Mouse (Mus musculus): Measurements from ENCODE around the gene Klf2. TPM values are rescaled to one million over a fixed set of nuclear protein-coding genes. Genes with fewer than 3 reads are reported as not detected.
A peak's percentile ranks its signal among the peaks of the same experiment; 100 is the strongest.

Klf2 gene
- polyA plus RNA-seq, 1 experiment from 2014 or later, result 3.6 TPM

DNA sequence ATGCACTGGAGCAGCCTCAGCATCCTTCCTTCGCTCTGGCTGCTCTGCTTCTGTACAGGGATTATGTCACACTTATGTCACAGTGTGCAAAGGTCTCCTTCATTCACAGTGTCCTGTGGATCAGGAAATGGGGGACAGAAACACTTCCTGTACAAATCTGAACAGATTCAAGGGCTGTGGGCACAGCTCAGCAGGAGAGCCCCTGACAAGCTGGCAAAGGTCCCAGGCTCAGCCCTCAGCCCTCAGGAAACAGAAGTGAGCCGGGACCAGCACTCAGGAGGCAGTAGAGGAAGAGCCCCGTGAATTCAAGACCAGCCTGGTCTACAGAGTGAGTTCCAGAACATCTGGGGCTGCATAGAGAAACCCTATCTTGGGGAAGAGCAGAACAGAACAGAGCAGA, 37.2 kb upstream of the Klf2 start:
- H3K9ac ChIP-seq (ENCODE audit: low read depth, low read length), result no peak overlapping the region
- no peaks in the 10 kb centered on the region for H3K4me1 ChIP-seq (ENCODE audit: control insufficient read depth, insufficient read depth, low read length)
- no peak overlapping the region for H3K4me3 ChIP-seq (ENCODE audit: low read length)
- H3K27me3 ChIP-seq (replicated peaks; ENCODE audit: control insufficient read depth, insufficient read depth, low read length), result no peaks in the 10 kb centered on the region
- no peak overlapping the region for H3K27ac ChIP-seq (ENCODE audit: low read length)
- H3K9me3 ChIP-seq (ENCODE audit: control insufficient read depth, low read length), result no peaks in the 10 kb centered on the region
- no peaks in the 10 kb centered on the region for H3K36me3 ChIP-seq (ENCODE audit: control insufficient read depth, insufficient read depth, low read length)
- no peak overlapping the region for H3K4me2 ChIP-seq (ENCODE audit: low read depth, low read length)
- peak; percentile 40; the same call in 1 of the 2 replicates for ATAC-seq
- WGBS, result 30% methylated on average over 3 of the region's 3 CpGs

DNA sequence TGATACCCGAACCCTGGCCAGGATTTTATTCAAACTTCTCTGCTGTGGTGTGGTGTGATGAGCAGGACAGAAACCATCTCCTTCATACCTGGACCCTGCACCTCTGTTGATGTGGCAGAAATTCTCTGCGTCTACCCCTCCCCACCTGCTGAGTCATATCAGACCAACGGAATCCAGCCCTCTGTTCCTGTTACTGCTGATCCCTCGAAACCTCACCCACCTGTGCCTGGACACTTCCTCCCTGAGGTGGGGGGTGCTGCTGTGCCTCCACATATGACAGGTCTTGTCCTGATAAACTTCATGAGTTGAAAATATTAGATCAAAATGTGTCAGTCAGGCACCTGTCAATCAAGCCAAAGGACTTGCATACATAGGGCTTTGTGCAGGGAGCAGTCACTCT, 33.5 kb upstream of the Klf2 start:
- Histone ChIP-seq H3K4me3 (ENCODE audit: low read length) (no peak overlapping the region), H3K9ac (ENCODE audit: low read depth, low read length) (no peak overlapping the region), H3K36me3 (ENCODE audit: control insufficient read depth, insufficient read depth, low read length) (no peaks in the 10 kb centered on the region), H3K4me2 (ENCODE audit: low read depth, low read length) (no peak overlapping the region), H3K4me1 (ENCODE audit: control insufficient read depth, insufficient read depth, low read length) (no peaks in the 10 kb centered on the region), H3K27me3 (replicated peaks; ENCODE audit: control insufficient read depth, insufficient read depth, low read length) (no peaks in the 10 kb centered on the region), H3K27ac (ENCODE audit: low read length) (no peak overlapping the region), H3K9me3 (ENCODE audit: control insufficient read depth, low read length) (no peaks in the 10 kb centered on the region)
- 60% methylated on average over 4 of the region's 4 CpGs for WGBS
- no peak for ATAC-seq

DNA sequence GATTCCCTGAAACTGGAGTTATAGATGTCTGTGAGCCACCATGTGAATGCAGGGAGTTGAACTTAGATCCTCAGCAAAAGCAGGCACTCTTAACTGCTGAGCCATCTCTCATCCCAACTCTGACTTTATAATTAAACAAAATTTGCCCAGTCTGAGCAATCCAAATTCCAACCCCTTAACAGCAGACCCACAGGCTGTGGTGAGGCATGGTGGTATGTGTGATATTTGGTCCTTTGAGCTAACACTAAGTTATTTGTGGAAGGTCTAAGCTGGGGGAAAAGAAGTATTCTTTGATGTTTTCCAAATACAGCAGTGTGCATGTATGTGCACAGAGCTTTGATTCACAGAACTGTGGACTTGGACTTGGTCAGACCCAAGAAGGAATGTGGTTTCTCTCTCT, 29.8 kb upstream of the Klf2 start:
- Histone ChIP-seq H3K9ac (ENCODE audit: low read depth, low read length) (no peak overlapping the region), H3K4me3 (ENCODE audit: low read length) (no peak overlapping the region), H3K4me1 (ENCODE audit: control insufficient read depth, insufficient read depth, low read length) (no peaks in the 10 kb centered on the region), H3K36me3 (ENCODE audit: control insufficient read depth, insufficient read depth, low read length) (no peaks in the 10 kb centered on the region), H3K4me2 (ENCODE audit: low read depth, low read length) (no peak overlapping the region), H3K27ac (ENCODE audit: low read length) (no peak overlapping the region), H3K27me3 (replicated peaks; ENCODE audit: control insufficient read depth, insufficient read depth, low read length) (no peaks in the 10 kb centered on the region), H3K9me3 (ENCODE audit: control insufficient read depth, low read length) (no peaks in the 10 kb centered on the region)
- ATAC-seq, result no peak

DNA sequence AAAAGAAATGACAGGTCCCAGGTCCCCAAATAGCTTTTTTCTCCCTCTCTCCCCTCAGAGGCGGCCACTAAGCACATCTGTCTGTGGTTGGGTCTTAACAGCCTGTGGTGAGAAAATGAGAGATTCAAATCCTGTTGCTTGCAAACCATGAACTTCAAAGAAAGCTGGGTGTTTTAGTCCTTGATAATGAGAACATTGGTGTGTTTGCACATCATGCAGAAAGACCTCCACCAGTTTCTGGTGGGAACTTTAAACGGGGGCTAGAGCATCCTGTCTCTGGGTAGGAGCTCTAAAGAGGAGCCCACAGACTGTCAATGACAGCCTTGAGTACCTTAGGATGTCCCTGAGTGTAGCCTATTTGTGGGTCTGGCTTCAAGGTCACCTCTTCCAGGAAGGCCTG, 27.7 kb upstream of the Klf2 start:
- Histone ChIP-seq H3K36me3 (ENCODE audit: control insufficient read depth, insufficient read depth, low read length) (no peaks in the 10 kb centered on the region), H3K4me1 (ENCODE audit: control insufficient read depth, insufficient read depth, low read length) (0 out of 2 replicates have a peak, but pooled peaks cover 3% of the 10 kb centered on the region), H3K27ac (ENCODE audit: low read length) (no peak overlapping the region), H3K4me2 (ENCODE audit: low read depth, low read length) (no peak overlapping the region), H3K27me3 (replicated peaks; ENCODE audit: control insufficient read depth, insufficient read depth, low read length) (no peaks in the 10 kb centered on the region), H3K4me3 (ENCODE audit: low read length) (no peak overlapping the region), H3K9ac (ENCODE audit: low read depth, low read length) (no peak overlapping the region), H3K9me3 (ENCODE audit: control insufficient read depth, low read length) (no peaks in the 10 kb centered on the region)
- 77% methylated on average over 2 of the region's 2 CpGs for whole genome bisulfite sequencing
- ATAC-seq, result no peak

DNA sequence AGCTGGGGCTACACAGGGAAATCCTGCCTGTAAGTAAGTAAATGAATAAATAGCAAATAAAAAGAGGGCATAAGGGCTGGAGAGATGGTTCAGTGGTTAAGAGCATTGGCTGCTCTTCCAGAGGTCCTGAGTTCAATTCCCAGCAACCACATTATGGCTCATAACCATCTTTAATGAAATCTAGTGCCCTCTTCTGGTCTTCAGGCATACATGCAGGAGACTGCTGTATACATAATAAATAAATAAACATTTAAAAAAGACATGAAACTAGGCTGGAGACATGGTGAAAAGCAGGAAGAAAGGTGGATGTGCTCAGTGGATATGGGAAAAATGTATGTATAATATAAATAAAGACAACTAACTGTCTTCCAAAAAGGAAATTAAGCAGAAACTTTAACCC, 25.5 kb upstream of the Klf2 start:
- Histone ChIP-seq H3K4me2 (ENCODE audit: low read depth, low read length) (no peak overlapping the region), H3K4me3 (ENCODE audit: low read length) (no peak overlapping the region), H3K4me1 (ENCODE audit: control insufficient read depth, insufficient read depth, low read length) (0 out of 2 replicates have a peak, but pooled peaks cover 3% of the 10 kb centered on the region), H3K9ac (ENCODE audit: low read depth, low read length) (no peak overlapping the region), H3K9me3 (ENCODE audit: control insufficient read depth, low read length) (no peaks in the 10 kb centered on the region), H3K27me3 (replicated peaks; ENCODE audit: control insufficient read depth, insufficient read depth, low read length) (no peaks in the 10 kb centered on the region), H3K27ac (ENCODE audit: low read length) (no peak overlapping the region), H3K36me3 (ENCODE audit: control insufficient read depth, insufficient read depth, low read length) (no peaks in the 10 kb centered on the region)
- no peak for ATAC-seq

DNA sequence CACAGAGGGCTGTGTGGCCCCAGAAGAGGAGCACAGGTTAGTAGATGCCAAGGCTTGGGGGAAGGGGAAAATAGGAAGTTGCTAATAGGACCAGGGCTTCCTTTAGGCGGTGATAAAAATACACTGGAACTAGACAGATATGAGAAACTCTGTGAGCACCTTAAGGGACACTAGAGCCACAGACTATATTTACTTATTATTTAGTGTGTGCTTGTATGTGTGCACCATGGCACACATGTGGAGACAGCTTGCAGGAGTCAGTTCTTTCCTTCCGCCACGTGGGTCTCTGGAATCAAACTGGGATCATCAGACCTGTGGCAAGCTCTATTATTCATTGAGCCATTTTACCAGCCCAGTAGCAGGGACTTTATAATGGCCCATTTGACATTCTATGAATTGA, 23.7 kb upstream of the Klf2 start:
- Histone ChIP-seq H3K9me3 (ENCODE audit: control insufficient read depth, low read length) (no peaks in the 10 kb centered on the region), H3K4me2 (ENCODE audit: low read depth, low read length) (no peak overlapping the region), H3K4me1 (ENCODE audit: control insufficient read depth, insufficient read depth, low read length) (0 out of 2 replicates have a peak, but pooled peaks cover 3% of the 10 kb centered on the region), H3K9ac (ENCODE audit: low read depth, low read length) (no peak overlapping the region), H3K27me3 (replicated peaks; ENCODE audit: control insufficient read depth, insufficient read depth, low read length) (no peaks in the 10 kb centered on the region), H3K4me3 (ENCODE audit: low read length) (no peak overlapping the region), H3K36me3 (ENCODE audit: control insufficient read depth, insufficient read depth, low read length) (no peaks in the 10 kb centered on the region), H3K27ac (ENCODE audit: low read length) (peak overlapping the region; percentile 58)
- no peak for ATAC-seq
- 65% methylated on average over 3 of the region's 3 CpGs for WGBS

DNA sequence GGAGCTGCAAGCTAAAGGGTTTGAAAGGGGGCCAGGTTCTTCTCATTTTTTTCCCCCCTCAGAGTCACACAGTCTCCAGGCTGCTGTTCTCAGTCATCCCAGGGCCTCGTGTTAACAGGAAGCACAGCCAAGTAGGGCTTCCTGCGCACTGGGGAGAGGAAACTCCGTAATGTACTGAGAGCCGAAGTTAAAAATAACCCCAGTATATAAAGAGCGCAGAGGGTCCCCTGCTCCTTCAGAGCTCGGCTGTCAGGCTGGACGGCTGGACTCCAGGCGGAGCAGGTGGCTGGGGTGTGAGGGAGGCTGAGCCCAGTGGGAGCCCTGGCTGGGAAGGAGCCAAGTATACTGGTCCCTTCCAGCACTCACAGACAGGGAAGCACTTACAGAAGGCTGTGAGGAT, 23.2 kb upstream of the Klf2 start:
- H3K27me3 ChIP-seq (replicated peaks; ENCODE audit: control insufficient read depth, insufficient read depth, low read length), result no peaks in the 10 kb centered on the region

DNA sequence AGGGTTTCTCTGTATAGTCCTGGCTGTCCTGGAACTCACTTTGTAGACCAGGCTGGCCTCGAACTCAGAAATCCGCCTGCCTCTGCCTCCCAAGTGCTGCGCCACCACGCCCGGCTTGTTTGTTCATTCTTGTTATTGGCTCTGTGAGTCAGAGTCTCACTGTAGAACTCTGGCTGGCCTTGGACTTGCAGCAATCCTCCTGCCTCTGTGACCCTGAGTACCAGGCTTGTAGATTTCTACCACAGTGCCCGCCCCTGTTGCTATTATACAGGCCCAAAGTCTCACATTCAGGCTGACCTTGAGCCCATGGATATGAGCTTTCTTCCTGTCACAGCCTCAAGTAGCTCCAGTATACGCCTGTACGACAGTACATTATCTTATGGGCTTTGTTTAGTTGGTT, 22.3 kb upstream of the Klf2 start:
- Histone ChIP-seq H3K9me3 (ENCODE audit: control insufficient read depth, low read length) (no peaks in the 10 kb centered on the region), H3K4me3 (ENCODE audit: low read length) (no peak overlapping the region), H3K9ac (ENCODE audit: low read depth, low read length) (no peak overlapping the region), H3K4me1 (ENCODE audit: control insufficient read depth, insufficient read depth, low read length) (0 out of 2 replicates have a peak, but pooled peaks cover 3% of the 10 kb centered on the region), H3K36me3 (ENCODE audit: control insufficient read depth, insufficient read depth, low read length) (no peaks in the 10 kb centered on the region), H3K27ac (ENCODE audit: low read length) (no peak overlapping the region), H3K27me3 (replicated peaks; ENCODE audit: control insufficient read depth, insufficient read depth, low read length) (no peaks in the 10 kb centered on the region), H3K4me2 (ENCODE audit: low read depth, low read length) (no peak overlapping the region)
- WGBS, result 94% methylated on average over 8 of the region's 8 CpGs
- no peak for ATAC-seq

More for the DNA sequence above, 23.2 kb upstream of the Klf2 start:
- peak overlapping the region; percentile 58 for H3K27ac ChIP-seq (ENCODE audit: low read length)
- 0 out of 2 replicates have a peak, but pooled peaks cover 3% of the 10 kb centered on the region for H3K4me1 ChIP-seq (ENCODE audit: control insufficient read depth, insufficient read depth, low read length)
- H3K9ac ChIP-seq (ENCODE audit: low read depth, low read length), result no peak overlapping the region
- H3K9me3 ChIP-seq (ENCODE audit: control insufficient read depth, low read length), result no peaks in the 10 kb centered on the region
- H3K4me3 ChIP-seq (ENCODE audit: low read length), result no peak overlapping the region
- ATAC-seq, result peak; percentile 95
- no peaks in the 10 kb centered on the region for H3K36me3 ChIP-seq (ENCODE audit: control insufficient read depth, insufficient read depth, low read length)
- 24% methylated on average over 8 of the region's 8 CpGs for WGBS
- H3K4me2 ChIP-seq (ENCODE audit: low read depth, low read length), result no peak overlapping the region

DNA sequence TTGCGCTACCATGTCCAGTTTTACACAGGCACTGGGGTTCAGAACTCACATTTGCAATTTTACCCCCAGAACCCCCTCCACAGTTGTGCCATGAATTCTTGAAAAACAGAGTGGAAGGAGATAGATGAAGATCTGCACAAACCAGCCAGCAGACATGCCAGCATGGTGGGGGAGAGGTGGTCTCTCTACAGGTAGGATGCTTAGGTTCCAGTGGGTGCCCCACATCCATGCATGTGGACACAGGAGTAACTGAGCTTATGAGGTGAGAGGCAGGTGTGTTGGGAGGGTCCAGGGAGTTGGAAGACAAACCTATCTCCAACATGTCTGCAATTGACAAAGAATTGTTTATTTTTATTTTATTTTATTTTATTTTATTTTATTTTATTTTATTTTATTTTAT, 19.9 kb upstream of the Klf2 start:
- ATAC-seq, result no peak
- no peak overlapping the region for H3K27ac ChIP-seq (ENCODE audit: low read length)
- no peaks in the 10 kb centered on the region for H3K9me3 ChIP-seq (ENCODE audit: control insufficient read depth, low read length)
- H3K4me3 ChIP-seq (ENCODE audit: low read length), result no peak overlapping the region
- no peak overlapping the region for H3K4me2 ChIP-seq (ENCODE audit: low read depth, low read length)
- H3K4me1 ChIP-seq (ENCODE audit: control insufficient read depth, insufficient read depth, low read length), result 0 out of 2 replicates have a peak, but pooled peaks cover 3% of the 10 kb centered on the region
- WGBS, result 85% methylated on average over 1 of the region's 1 CpGs
- H3K27me3 ChIP-seq (replicated peaks; ENCODE audit: control insufficient read depth, insufficient read depth, low read length), result no peaks in the 10 kb centered on the region
- no peaks in the 10 kb centered on the region for H3K36me3 ChIP-seq (ENCODE audit: control insufficient read depth, insufficient read depth, low read length)
- no peak overlapping the region for H3K9ac ChIP-seq (ENCODE audit: low read depth, low read length)

DNA sequence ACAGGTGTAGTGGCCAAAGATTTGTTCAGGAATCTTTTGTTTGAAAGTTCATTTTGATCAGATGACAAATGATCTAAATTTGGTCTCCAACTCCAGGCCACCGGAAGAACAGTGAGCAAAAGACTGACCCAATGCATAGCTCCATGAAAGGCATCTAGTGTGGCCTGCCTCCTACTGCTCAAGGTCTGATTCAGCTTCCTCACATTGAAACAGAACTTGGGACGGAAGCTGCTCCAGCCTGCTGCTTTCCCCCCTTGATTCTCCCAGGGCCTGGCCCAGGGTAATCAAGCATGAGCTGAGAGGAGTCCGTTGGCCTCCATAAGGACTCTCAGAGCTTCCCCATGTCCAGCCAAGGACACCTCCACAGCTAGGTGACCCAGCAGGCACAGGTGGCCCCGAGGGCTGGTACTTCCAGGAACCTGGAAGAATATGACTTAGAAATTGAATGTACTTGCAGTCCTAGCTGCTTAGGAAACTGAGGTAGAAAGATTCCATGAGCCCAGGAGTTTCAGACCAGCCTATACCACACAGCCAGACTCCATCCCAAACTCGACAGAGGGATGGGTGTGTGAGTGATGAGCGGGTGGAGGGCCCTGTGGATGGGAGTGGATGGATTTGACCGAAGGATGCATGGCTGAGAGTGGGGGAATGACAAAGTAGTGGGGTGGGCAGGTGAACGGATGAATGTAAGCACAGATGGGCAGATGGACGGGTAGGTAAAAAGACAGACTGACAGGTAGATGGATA, 18.0 kb upstream of the Klf2 start:
- H3K4me1 ChIP-seq (ENCODE audit: control insufficient read depth, insufficient read depth, low read length), result no peaks in the 10 kb centered on the region
- H3K4me2 ChIP-seq (ENCODE audit: low read depth, low read length), result no peak overlapping the region
- no peak overlapping the region for H3K27ac ChIP-seq (ENCODE audit: low read length)
- no peaks in the 10 kb centered on the region for H3K9me3 ChIP-seq (ENCODE audit: control insufficient read depth, low read length)
- H3K36me3 ChIP-seq (ENCODE audit: control insufficient read depth, insufficient read depth, low read length), result no peaks in the 10 kb centered on the region
- no peaks in the 10 kb centered on the region for H3K27me3 ChIP-seq (replicated peaks; ENCODE audit: control insufficient read depth, insufficient read depth, low read length)
- no peak overlapping the region for H3K9ac ChIP-seq (ENCODE audit: low read depth, low read length)
- ATAC-seq, result no peak
- no peak overlapping the region for H3K4me3 ChIP-seq (ENCODE audit: low read length)
- 77% methylated on average over 9 of the region's 9 CpGs for WGBS
